Mouse (Mus musculus) NIH3T3 (cell line): ENCODE measurements around the gene Tenm2.

ENCODE experiments used
- DNase-seq: peaks from one replicate; pipeline ENCODE4 v3.0.0-alpha.2; 2012; ENCODE audit warnings: low read depth

Gene Tenm2

GRCm38 (mm10) chr11:36694810-36695209 lies 541.0 kb downstream of the Tenm2 start:
- no peak for DNase-seq

GRCm38 (mm10) chr11:36692637-36693036 lies 543.1 kb downstream of the Tenm2 start:
- no peak for DNase-seq

- DNase-seq: no peak
Observed at GRCm38 (mm10) chr11:36690826-36691225, 544.9 kb downstream of the Tenm2 start.

GRCm38 (mm10) chr11:36686253-36686652 lies 549.5 kb downstream of the Tenm2 start:
- DNase-seq: no peak

GRCm38 (mm10) chr11:36679361-36679760 lies 556.4 kb downstream of the Tenm2 start:
- no peak for DNase-seq

GRCm38 (mm10) chr11:36678542-36678941 lies 557.2 kb downstream of the Tenm2 start:
- no peak for DNase-seq

- no peak for DNase-seq
Observed at GRCm38 (mm10) chr11:36678057-36678396, 557.7 kb downstream of the Tenm2 start.

GRCm38 (mm10) chr11:36677321-36678056 lies 558.3 kb downstream of the Tenm2 start:
- DNase-seq: peak; percentile 26

GRCm38 (mm10) chr11:36676446-36677284 lies 559.1 kb downstream of the Tenm2 start:
- no peak for DNase-seq

- no peak for DNase-seq
Observed at GRCm38 (mm10) chr11:36674902-36675422, 560.8 kb downstream of the Tenm2 start.

- no peak for DNase-seq
Observed at GRCm38 (mm10) chr11:36674141-36674540, 561.6 kb downstream of the Tenm2 start.

GRCm38 (mm10) chr11:36671196-36671595 lies 564.6 kb downstream of the Tenm2 start:
- no peak for DNase-seq

GRCm38 (mm10) chr11:36664026-36664425 lies 571.7 kb downstream of the Tenm2 start:
- DNase-seq: no peak

- no peak for DNase-seq
Observed at GRCm38 (mm10) chr11:36663571-36663970, 572.2 kb downstream of the Tenm2 start.

- no peak for DNase-seq
Observed at GRCm38 (mm10) chr11:36653656-36654323, 582.0 kb downstream of the Tenm2 start.

- no peak for DNase-seq
Observed at GRCm38 (mm10) chr11:36647179-36647578, 588.6 kb downstream of the Tenm2 start.

GRCm38 (mm10) chr11:36635082-36635481 lies 600.7 kb downstream of the Tenm2 start:
- DNase-seq: no peak

GRCm38 (mm10) chr11:36632201-36632600 lies 603.6 kb downstream of the Tenm2 start:
- DNase-seq: no peak

GRCm38 (mm10) chr11:36613807-36614206 lies 622.0 kb downstream of the Tenm2 start:
- DNase-seq: no peak

- no peak for DNase-seq
Observed at GRCm38 (mm10) chr11:36604815-36605382, 630.9 kb downstream of the Tenm2 start.

GRCm38 (mm10) chr11:36604272-36604671 lies 631.5 kb downstream of the Tenm2 start:
- DNase-seq: no peak

- DNase-seq: no peak
Observed at GRCm38 (mm10) chr11:36592471-36592870, 643.3 kb downstream of the Tenm2 start.
